Mouse (Mus musculus) heart, embryonic 12.5 days (tissue): ENCODE measurements around the gene Itgad. TPM values are rescaled to one million over a fixed set of nuclear protein-coding genes. Genes with fewer than 3 reads are reported as not detected.

Experiments
- ATAC-seq: fragments of 200-750 bp; cut with Nextera tagmentation; 2 replicates; pipeline ENCODE4 v1.8.0; 2017; ENCODE audit warnings: moderate TSS enrichment, moderate library complexity; ENCODE audit not compliant: insufficient number of reproducible peaks, low FRiP score
- H3K27ac ChIP-seq: fragments of 300-500 bp; sonication (generic); 2 replicates; pipeline ENCODE4 v1.5.1; 2016; ENCODE audit warnings: mild to moderate bottlenecking, moderate library complexity; ENCODE audit not compliant: poor library complexity, severe bottlenecking
- H3K27me3 ChIP-seq: fragments of 300-500 bp; sonication (generic); replicated peaks from 2 replicates; pipeline ENCODE4 v1.6.1; 2016; ENCODE audit warnings: mild to moderate bottlenecking, moderate library complexity
- H3K36me3 ChIP-seq: fragments of 300-500 bp; sonication (generic); 2 replicates; pipeline ENCODE4 v1.6.1; 2016; ENCODE audit warnings: mild to moderate bottlenecking, moderate library complexity
- H3K4me1 ChIP-seq: fragments of 300-500 bp; sonication (generic); replicated peaks from 2 replicates; pipeline ENCODE4 v1.6.1; 2016; ENCODE audit warnings: mild to moderate bottlenecking
- H3K4me2 ChIP-seq: fragments of 300-500 bp; sonication (generic); 2 replicates; pipeline ENCODE4 v1.6.1; 2016; ENCODE audit warnings: mild to moderate bottlenecking, moderate library complexity
- H3K4me3 ChIP-seq: fragments of 300-500 bp; sonication (generic); 2 replicates; pipeline ENCODE4 v1.5.1; 2016; ENCODE audit warnings: mild to moderate bottlenecking
- H3K9ac ChIP-seq: fragments of 300-500 bp; sonication (generic); 2 replicates; pipeline ENCODE4 v1.6.1; 2016; ENCODE audit warnings: mild to moderate bottlenecking, moderate library complexity
- H3K9me3 ChIP-seq: fragments of 300-500 bp; sonication (generic); replicated peaks from 2 replicates; pipeline ENCODE4 v1.6.1; 2016; ENCODE audit warnings: mild to moderate bottlenecking, moderate library complexity
- WGBS: fragments of 180-500 bp; shearing (Covaris S2); methylation state at CpG from one replicate; pipeline ENCODE4 v1.1.7; 2016; 5-methylcytosine and 5-hydroxymethylcytosine counted together
- polyA plus RNA-seq: library from polyadenylated mRNA; unstranded; fragments of >200 nt; fragmentation: Nextera tagmentation; extraction: Ambion mirVana; gene quantifications from 2 replicates; pipeline ENCODE4 v1.2.1, GENCODE M21; 2016

The Itgad gene
- polyA plus RNA-seq, 1 experiment from 2014 or later: not detected

DNA sequence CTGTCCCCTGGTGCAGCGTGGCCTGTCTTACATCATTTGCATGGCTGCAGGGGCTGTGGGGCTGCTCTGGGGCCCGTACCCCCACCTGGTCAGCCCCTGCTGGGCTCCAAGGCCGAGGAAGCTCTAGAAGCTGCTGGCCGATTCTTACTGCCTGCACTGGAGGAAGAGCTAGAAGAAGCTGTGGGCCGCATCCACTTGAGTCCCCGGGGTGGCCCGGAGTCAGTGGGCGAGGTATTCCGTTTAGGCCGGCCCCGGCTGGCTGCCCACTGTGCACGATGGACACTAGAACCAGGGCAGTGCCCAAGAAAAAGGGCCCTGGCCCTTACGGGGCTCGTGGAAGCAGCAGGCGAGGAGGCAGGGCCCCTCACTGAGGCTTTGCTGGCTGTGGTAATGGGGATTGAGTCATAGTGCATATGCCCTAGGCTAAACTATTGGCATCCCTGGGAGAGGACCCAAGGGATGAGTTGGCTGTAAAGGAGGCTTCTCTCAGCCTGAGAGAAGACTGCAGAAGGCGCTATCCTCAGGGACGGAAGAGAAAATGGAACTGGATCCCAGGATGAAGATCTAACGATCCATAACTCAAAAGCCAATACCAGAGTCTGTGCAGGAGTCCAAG, 90.3 kb downstream of the Itgad start:
- ATAC-seq: no peak
- Histone ChIP-seq H3K4me1 (peaks cover 31% of the 10 kb centered on the region), H3K9ac (peak overlapping the region; percentile 21; the same call in 1 of the 2 replicates)

DNA sequence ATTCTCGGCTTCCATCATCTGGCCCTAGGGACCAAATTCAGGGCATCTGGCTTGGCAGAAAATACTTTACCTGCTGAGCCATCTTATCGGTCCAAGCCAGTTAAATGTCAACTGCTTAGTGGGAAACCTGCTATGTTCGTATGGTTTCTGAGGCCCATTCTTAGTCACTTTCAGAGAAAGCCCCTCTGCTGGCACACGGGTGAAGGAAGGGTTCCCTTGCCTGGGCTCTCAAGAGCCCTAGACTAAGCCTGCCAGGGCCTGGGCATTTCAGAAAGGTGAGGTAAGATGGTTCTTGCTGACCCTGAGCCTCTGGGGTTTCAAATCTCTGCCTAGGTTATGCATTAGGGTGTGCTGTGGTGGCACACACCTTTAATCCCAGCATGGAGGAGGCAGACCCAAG, 91.4 kb downstream of the Itgad start:
- peak overlapping the region; percentile 90 for H3K9ac ChIP-seq
- H3K4me2 ChIP-seq: peak overlapping the region; percentile 85
- no peak for ATAC-seq
- 88% methylated on average over 4 of the region's 4 CpGs for WGBS
- no peaks in the 10 kb centered on the region for H3K9me3 ChIP-seq
- peak overlapping the region; percentile 97; the same call in 1 of the 2 replicates for H3K27ac ChIP-seq
- H3K27me3 ChIP-seq: no peaks in the 10 kb centered on the region
- H3K4me1 ChIP-seq: peaks cover 38% of the 10 kb centered on the region
- H3K4me3 ChIP-seq: no peak overlapping the region
- peaks cover 67% of the 10 kb centered on the region for H3K36me3 ChIP-seq

More for the DNA sequence above, 90.3 kb downstream of the Itgad start:
- Histone ChIP-seq H3K4me3 (no peak overlapping the region), H3K27ac (no peak overlapping the region), H3K9me3 (no peaks in the 10 kb centered on the region), H3K36me3 (peaks cover 68% of the 10 kb centered on the region), H3K27me3 (no peaks in the 10 kb centered on the region), H3K4me2 (no peak overlapping the region)
- 90% methylated on average over 18 of the region's 18 CpGs for WGBS

DNA sequence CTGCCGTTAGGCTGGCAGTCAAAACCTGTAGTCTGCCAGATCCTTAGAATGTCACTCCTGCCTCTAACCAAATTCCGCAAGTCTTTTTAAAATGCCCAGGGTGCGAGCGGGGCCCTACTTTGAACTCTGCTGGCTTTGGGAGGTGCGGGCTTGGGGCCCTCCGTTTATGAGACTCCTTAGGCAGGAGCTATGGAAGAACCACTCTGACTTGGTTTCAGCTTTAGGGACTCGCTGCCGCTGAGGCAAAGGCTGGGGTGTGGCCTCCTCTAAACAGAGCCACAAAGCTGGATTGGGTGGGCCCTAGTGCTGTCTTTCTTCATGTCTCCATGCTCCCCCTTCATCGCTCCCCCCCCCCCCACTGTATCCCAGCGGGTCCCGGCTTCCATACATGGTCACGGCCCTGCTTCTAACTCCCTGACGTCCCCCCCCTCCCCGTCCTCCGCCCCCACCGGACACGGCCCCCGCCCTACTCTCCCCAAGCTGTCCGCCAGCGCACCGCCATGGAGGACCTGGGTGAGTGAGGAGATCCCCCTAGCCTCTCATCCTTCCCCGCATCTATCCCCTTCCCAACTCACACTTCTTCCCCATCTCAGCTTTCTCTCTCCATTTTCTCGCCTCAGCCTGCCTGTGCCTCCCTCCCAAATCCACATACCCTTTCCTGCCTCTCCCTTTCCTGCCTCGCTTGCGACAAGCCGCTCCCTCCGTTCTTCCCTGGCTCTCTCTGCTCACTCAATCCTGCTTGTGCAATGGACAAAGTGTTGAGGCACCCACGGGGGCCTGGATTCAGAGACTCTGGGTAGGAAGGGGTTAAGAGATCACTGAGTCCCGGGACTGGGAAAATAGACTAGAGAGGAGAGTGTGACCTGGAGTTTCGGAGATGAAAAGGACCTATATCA, 92.6 kb downstream of the Itgad start, which contains the start of gene Tgfb1i1:
Gene Tgfb1i1 (plus strand): TSS at position 317 of the 896 bp plus-strand sequence.
- Histone ChIP-seq H3K9ac (peak within 1 kb of the TSS; percentile 90), H3K36me3 (peaks cover 66% of the 10 kb centered on the region), H3K4me3 (peak within 1 kb of the TSS; percentile 76), H3K4me2 (peak within 1 kb of the TSS; percentile 85), H3K27me3 (no peaks in the 10 kb centered on the region), H3K4me1 (peaks cover 42% of the 10 kb centered on the region), H3K27ac (peak within 1 kb of the TSS; percentile 97), H3K9me3 (no peaks in the 10 kb centered on the region)
- 1% methylated on average over 26 of the region's 30 CpGs for WGBS
- ATAC-seq: peak; percentile 86

DNA sequence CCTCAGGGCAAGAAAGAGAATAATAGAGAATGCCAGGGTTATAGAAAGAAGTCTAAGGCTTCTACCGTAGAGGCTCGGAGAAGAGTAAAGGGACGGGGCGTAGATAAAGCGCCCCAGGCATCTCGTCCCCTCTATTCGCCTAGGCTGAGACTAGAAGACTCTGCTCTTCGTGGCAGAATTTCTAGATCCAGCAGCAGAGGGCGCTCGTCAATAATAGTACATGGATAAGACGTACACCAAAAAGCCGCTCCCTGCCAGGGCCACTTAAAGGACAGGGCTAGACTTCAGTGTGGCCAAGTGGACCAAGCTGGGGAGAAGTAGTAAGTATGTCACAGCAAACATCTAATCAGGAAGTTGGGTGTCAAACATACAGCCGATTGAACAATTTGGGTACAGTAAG, 93.3 kb downstream of the Itgad start:
- Histone ChIP-seq H3K9ac (peak overlapping the region; percentile 90), H3K27ac (peak overlapping the region; percentile 97), H3K27me3 (no peaks in the 10 kb centered on the region), H3K4me2 (peak overlapping the region; percentile 85), H3K4me3 (peak overlapping the region; percentile 76), H3K9me3 (no peaks in the 10 kb centered on the region), H3K36me3 (peaks cover 66% of the 10 kb centered on the region), H3K4me1 (peaks cover 49% of the 10 kb centered on the region)
- peak; percentile 84 for ATAC-seq
- WGBS: 1% methylated on average over 13 of the region's 13 CpGs

DNA sequence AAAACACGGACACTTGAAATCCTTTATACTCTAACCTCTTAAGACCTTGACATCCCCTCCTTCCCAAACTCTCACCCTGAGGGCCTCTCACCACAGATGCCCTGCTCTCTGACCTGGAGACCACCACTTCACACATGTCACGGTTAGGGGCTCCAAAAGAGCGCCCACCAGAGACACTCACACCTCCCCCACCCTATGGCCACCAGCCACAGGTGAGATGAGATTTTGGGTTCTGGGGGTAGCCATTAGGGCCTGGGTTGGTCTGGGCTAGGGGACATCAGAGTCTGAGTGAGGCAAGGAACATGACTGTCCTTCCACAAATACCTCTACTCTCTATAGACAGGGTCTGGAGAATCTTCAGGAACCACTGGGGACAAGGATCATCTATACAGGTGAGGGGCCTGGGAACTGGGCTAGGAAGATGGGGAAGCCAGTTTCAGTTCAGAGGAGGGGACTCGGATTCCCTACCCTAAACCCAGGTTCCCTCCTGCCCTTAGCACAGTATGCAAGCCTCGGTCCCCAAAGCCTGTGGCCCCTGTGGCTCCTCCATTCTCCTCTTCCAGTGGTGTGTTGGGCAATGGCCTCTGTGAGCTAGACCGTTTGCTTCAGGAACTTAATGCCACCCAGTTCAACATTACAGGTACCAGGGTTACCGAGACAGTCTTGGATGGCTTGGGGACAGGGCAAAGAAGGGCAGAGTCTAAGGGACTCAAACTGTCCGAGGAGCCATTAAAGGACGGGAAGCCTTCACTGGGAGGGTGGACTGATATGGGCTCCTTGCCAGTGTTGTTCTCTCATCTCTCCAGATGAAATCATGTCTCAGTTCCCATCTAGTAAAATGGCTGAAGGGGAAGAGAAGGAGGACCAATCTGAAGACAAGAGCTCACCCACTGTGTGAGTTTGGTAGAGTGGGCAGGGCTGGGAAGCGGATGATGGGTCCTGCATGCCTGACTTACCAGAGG, 94.2 kb downstream of the Itgad start:
- 74% methylated on average over 10 of the region's 10 CpGs for WGBS
- no peak for ATAC-seq
- H3K4me3 ChIP-seq: peak overlapping the region; percentile 76

DNA sequence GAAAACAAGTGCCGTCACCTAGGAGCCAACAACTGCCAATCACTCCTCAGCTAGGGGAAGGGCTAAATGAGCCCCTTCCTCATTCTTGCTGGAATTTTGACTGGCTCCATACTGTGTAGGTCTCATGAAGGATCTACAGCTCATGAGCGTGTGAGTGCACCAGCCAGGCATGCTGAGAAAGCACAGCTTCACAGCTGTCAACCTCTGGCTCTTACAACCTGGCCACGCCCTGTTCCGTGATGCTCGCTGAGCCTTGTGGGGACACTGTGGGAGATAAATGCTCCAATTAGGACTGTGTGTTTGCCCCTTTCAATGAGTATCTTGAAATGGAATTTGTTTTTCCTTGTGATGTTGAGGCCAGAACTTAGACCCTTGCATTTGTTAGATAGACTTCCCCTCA, 95.8 kb downstream of the Itgad start:
- peaks cover 53% of the 10 kb centered on the region for H3K4me1 ChIP-seq
- no peak overlapping the region for H3K4me3 ChIP-seq
- H3K27me3 ChIP-seq: no peaks in the 10 kb centered on the region
- H3K4me2 ChIP-seq: no peak overlapping the region
- no peak for ATAC-seq
- H3K27ac ChIP-seq: no peak overlapping the region
- no peak overlapping the region for H3K9ac ChIP-seq
- H3K36me3 ChIP-seq: peaks cover 64% of the 10 kb centered on the region
- WGBS: 81% methylated on average over 5 of the region's 5 CpGs
- H3K9me3 ChIP-seq: no peaks in the 10 kb centered on the region

More for the DNA sequence above, 94.2 kb downstream of the Itgad start:
- peak overlapping the region; percentile 90 for H3K9ac ChIP-seq
- peaks cover 53% of the 10 kb centered on the region for H3K4me1 ChIP-seq
- 0 out of 2 replicates have a peak overlapping the region, but pooled peaks have one; percentile 16 for H3K27ac ChIP-seq
- H3K27me3 ChIP-seq: no peaks in the 10 kb centered on the region
- no peaks in the 10 kb centered on the region for H3K9me3 ChIP-seq
- peaks cover 66% of the 10 kb centered on the region for H3K36me3 ChIP-seq
- peak overlapping the region; percentile 85 for H3K4me2 ChIP-seq

DNA sequence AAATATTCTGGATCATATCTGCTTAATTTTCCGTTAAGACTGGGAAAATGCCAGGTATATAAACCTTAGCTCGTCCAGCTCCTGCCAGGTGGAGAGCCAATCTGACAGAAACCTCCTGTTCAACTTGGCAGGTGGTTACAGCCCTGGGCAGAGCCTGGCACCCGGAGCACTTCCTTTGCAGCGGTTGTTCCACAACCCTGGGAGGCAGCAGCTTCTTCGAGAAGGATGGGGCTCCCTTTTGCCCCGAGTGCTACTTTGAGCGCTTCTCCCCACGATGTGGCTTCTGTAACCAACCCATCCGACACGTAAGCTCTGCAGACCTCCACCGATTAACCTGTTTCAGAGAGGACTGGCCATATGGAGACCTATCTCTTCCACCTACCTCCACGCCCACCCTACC, 97.8 kb downstream of the Itgad start:
- WGBS: 59% methylated on average over 12 of the region's 12 CpGs
- Histone ChIP-seq H3K27me3 (no peaks in the 10 kb centered on the region), H3K27ac (no peak overlapping the region), H3K4me1 (peaks cover 52% of the 10 kb centered on the region), H3K36me3 (peaks cover 61% of the 10 kb centered on the region), H3K4me3 (no peak overlapping the region), H3K9ac (peak overlapping the region; percentile 47; the same call in 1 of the 2 replicates), H3K9me3 (no peaks in the 10 kb centered on the region), H3K4me2 (no peak overlapping the region)
- no peak for ATAC-seq

DNA sequence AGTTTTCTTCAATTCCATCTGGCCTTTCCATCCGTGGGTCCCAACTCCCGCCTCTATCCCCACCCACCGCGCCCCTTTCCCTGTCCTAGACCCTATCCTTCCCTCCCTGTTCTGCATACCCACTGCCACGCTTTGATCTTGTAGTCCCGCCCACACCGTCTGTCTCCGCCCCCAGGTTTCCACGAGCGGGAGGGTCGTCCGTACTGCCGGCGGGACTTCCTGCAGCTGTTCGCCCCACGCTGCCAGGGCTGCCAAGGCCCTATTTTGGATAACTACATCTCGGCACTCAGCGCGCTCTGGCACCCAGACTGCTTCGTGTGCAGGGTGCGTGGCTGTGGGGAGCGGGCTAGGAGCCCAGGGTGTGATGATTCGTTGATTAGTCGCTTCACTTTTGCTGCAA, 98.4 kb downstream of the Itgad start:
- Histone ChIP-seq H3K27ac (no peak overlapping the region), H3K9ac (no peak overlapping the region), H3K4me3 (no peak overlapping the region), H3K27me3 (no peaks in the 10 kb centered on the region), H3K9me3 (no peaks in the 10 kb centered on the region), H3K4me2 (no peak overlapping the region), H3K4me1 (peaks cover 59% of the 10 kb centered on the region), H3K36me3 (peaks cover 61% of the 10 kb centered on the region)
- WGBS: 33% methylated on average over 24 of the region's 24 CpGs
- ATAC-seq: no peak

DNA sequence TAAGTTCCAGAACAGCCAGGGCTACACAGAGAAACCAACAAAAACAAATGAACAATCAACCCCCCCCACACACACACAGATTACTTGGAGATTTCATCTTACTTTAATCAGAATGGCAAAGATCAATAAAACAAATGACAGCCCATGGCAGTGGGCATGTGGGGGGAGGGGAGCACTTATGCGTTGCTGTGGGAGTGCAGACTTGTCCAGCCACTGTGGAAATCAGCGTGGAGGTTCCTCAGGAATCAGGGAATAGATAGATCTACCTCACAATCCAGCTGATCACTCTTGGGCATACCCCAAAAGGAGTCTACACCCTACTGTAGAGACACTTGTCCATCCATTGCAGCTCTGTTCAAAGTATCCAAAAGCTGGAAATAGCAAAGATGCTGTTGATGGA, 100.8 kb downstream of the Itgad start:
- no peaks in the 10 kb centered on the region for H3K9me3 ChIP-seq
- H3K27me3 ChIP-seq: no peaks in the 10 kb centered on the region
- peaks cover 43% of the 10 kb centered on the region for H3K36me3 ChIP-seq
- peaks cover 45% of the 10 kb centered on the region for H3K4me1 ChIP-seq
- H3K4me2 ChIP-seq: no peak overlapping the region
- H3K4me3 ChIP-seq: no peak overlapping the region
- no peak for ATAC-seq
- H3K9ac ChIP-seq: no peak overlapping the region
- WGBS: 52% methylated on average over 2 of the region's 2 CpGs
- no peak overlapping the region for H3K27ac ChIP-seq

DNA sequence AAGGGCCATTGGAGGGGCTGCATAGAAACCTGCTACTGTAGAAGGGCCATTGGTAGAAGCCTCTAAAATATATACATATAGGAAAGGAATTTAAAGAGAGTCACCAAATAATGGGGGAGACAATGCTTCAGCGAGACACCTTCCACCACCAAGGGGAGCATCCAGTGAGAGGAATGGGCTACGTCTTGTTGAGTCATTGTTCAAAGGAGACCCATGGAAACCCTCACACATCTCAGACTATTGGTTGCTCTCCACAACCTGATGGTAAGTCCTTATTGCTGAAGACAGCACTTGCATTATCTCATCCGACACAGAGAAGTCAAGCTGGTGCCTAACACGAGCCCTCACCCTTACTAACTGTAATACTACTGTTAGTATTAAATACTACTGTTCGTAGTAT, 101.6 kb downstream of the Itgad start:
- Histone ChIP-seq H3K27ac (no peak overlapping the region), H3K36me3 (peaks cover 35% of the 10 kb centered on the region), H3K9me3 (no peaks in the 10 kb centered on the region), H3K4me2 (no peak overlapping the region), H3K4me1 (peaks cover 38% of the 10 kb centered on the region), H3K9ac (no peak overlapping the region), H3K27me3 (no peaks in the 10 kb centered on the region), H3K4me3 (no peak overlapping the region)
- ATAC-seq: no peak
- 83% methylated on average over 5 of the region's 5 CpGs for WGBS
